Mouse (Mus musculus): ENCODE measurements at regions not wholly inside any gene's neighbourhood (a gene's known extent, or its start where the extent isn't known, plus 50 kb on each side); places are given as distances from the start of the nearest gene placed in this dataset.
A peak's percentile ranks its signal among the peaks of the same experiment; 100 is the strongest.

GRCm38 (mm10) chr16:97288634-97289033, 67.9 kb upstream of the Bace2 start:
- 31% methylated on average over 8 of the region's 8 CpGs for WGBS
- H3K4me2 ChIP-seq (ENCODE audit: low read depth, low read length), result no peak overlapping the region

DNA sequence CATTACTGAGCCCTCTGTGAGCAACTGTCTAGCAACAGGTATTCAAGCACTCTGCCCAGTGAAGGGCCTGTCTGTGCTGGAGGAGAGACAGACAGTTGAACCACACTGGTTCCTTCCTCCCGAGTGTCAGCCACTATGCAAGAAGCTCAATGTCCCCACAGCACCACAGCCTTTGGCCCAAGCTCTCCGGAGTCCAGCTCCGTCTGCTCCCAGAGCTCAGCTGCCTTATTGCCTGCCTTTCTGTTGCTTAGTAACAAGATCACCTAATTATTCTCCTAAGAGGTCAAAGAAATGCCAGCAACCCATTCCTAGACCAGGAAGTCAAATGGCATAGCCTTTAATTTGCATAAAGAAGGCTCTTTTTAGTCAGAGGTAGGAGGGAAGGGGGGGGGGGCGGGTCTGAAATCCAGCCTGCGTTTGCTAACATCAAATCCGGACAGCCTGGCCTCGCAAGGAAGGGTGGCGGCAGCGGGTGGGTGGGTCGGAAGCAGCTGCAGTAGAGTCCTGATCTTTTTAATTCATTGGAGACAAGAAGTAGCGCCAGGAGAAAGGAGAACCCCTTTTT, 64.0 kb upstream of the Bace2 start:
- no peaks in the 10 kb centered on the region for H3K36me3 ChIP-seq (ENCODE audit: control insufficient read depth, insufficient read depth, low read length)
- no peaks in the 10 kb centered on the region for H3K27me3 ChIP-seq (replicated peaks; ENCODE audit: control insufficient read depth, insufficient read depth, low read length)
- peak; percentile 81 for ATAC-seq
- no peak overlapping the region for H3K27ac ChIP-seq (ENCODE audit: low read length)
- no peak overlapping the region for H3K9ac ChIP-seq (ENCODE audit: low read depth, low read length)
- H3K9me3 ChIP-seq (ENCODE audit: control insufficient read depth, low read length), result no peaks in the 10 kb centered on the region
- peak overlapping the region; percentile 37 for H3K4me2 ChIP-seq (ENCODE audit: low read depth, low read length)
- no peaks in the 10 kb centered on the region; the same call in 1 of the 2 replicates for H3K4me1 ChIP-seq (ENCODE audit: control insufficient read depth, insufficient read depth, low read length)
- no peak overlapping the region for H3K4me3 ChIP-seq (ENCODE audit: low read length)
- 7% methylated on average over 11 of the region's 11 CpGs for WGBS

More at GRCm38 (mm10) chr16:97288634-97289033, 67.9 kb upstream of the Bace2 start:
- Histone ChIP-seq H3K27ac (ENCODE audit: low read length) (no peak overlapping the region), H3K9me3 (ENCODE audit: control insufficient read depth, low read length) (no peaks in the 10 kb centered on the region), H3K9ac (ENCODE audit: low read depth, low read length) (no peak overlapping the region), H3K4me1 (ENCODE audit: control insufficient read depth, insufficient read depth, low read length) (no peaks in the 10 kb centered on the region; the same call in 1 of the 2 replicates), H3K36me3 (ENCODE audit: control insufficient read depth, insufficient read depth, low read length) (no peaks in the 10 kb centered on the region), H3K4me3 (ENCODE audit: low read length) (no peak overlapping the region), H3K27me3 (replicated peaks; ENCODE audit: control insufficient read depth, insufficient read depth, low read length) (no peaks in the 10 kb centered on the region)
- no peak for ATAC-seq

DNA sequence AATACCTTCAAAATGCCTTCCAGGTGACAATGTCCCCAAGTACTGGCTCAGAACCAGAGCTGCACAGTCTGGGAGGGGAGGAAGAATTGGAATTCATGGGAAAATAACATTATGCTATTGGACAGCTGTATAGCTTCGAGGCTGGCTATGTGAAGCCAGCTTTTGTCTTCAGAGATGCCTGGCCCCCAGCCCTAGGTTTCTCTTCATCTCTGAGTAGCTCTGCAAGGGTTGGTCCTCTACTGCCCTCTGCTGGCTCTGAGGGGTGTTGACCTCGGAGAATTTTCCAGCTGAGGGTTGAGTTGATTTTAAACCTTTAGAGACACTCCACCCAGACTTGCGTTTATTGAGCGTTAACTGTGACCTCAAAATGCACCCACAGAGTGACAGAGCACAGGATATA, 63.3 kb upstream of the Bace2 start:
- peak; percentile 66 for ATAC-seq
- no peak overlapping the region for H3K4me3 ChIP-seq (ENCODE audit: low read length)
- no peaks in the 10 kb centered on the region; the same call in 1 of the 2 replicates for H3K4me1 ChIP-seq (ENCODE audit: control insufficient read depth, insufficient read depth, low read length)
- peak overlapping the region; percentile 37 for H3K4me2 ChIP-seq (ENCODE audit: low read depth, low read length)
- 5% methylated on average over 4 of the region's 4 CpGs for WGBS
- no peak overlapping the region for H3K27ac ChIP-seq (ENCODE audit: low read length)
- no peaks in the 10 kb centered on the region for H3K36me3 ChIP-seq (ENCODE audit: control insufficient read depth, insufficient read depth, low read length)
- no peak overlapping the region for H3K9ac ChIP-seq (ENCODE audit: low read depth, low read length)
- H3K9me3 ChIP-seq (ENCODE audit: control insufficient read depth, low read length), result no peaks in the 10 kb centered on the region
- H3K27me3 ChIP-seq (replicated peaks; ENCODE audit: control insufficient read depth, insufficient read depth, low read length), result no peaks in the 10 kb centered on the region

DNA sequence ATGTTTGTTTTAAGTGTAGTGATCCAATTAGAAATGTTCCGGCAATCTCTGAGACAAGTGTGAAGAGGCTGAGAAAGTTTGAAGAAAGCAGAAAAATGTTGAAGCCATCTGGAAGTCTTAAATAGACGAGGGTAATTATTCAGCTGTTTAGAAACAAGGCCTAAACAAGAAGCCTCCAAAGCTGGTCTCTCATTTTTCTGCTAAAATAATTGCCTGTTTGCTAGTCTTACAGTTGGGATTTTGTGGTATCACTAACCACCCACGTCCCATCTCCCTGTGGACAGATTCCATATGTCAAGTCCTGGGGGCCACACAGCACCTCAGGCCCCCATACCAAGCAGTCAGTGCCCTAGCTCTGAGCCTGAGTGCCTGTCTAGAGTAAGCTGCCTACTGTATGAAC, 59.4 kb upstream of the Bace2 start:
- H3K4me2 ChIP-seq (ENCODE audit: low read depth, low read length), result no peak overlapping the region
- no peaks in the 10 kb centered on the region for H3K9me3 ChIP-seq (ENCODE audit: control insufficient read depth, low read length)
- 62% methylated on average over 3 of the region's 3 CpGs for WGBS
- no peaks in the 10 kb centered on the region for H3K36me3 ChIP-seq (ENCODE audit: control insufficient read depth, insufficient read depth, low read length)
- no peaks in the 10 kb centered on the region for H3K27me3 ChIP-seq (replicated peaks; ENCODE audit: control insufficient read depth, insufficient read depth, low read length)
- no peaks in the 10 kb centered on the region; the same call in 1 of the 2 replicates for H3K4me1 ChIP-seq (ENCODE audit: control insufficient read depth, insufficient read depth, low read length)
- no peak overlapping the region for H3K4me3 ChIP-seq (ENCODE audit: low read length)
- H3K27ac ChIP-seq (ENCODE audit: low read length), result no peak overlapping the region
- H3K9ac ChIP-seq (ENCODE audit: low read depth, low read length), result no peak overlapping the region
- ATAC-seq, result no peak

- H3K27ac ChIP-seq (ENCODE audit: low read length), result no peak overlapping the region
- no peak for ATAC-seq
- H3K4me3 ChIP-seq (ENCODE audit: low read length), result no peak overlapping the region
- no peaks in the 10 kb centered on the region for H3K27me3 ChIP-seq (replicated peaks; ENCODE audit: control insufficient read depth, insufficient read depth, low read length)
- H3K9me3 ChIP-seq (ENCODE audit: control insufficient read depth, low read length), result no peaks in the 10 kb centered on the region
- H3K4me1 ChIP-seq (ENCODE audit: control insufficient read depth, insufficient read depth, low read length), result no peaks in the 10 kb centered on the region
- no peaks in the 10 kb centered on the region for H3K36me3 ChIP-seq (ENCODE audit: control insufficient read depth, insufficient read depth, low read length)
- H3K4me2 ChIP-seq (ENCODE audit: low read depth, low read length), result no peak overlapping the region
- WGBS, result 64% methylated on average over 5 of the region's 5 CpGs
- no peak overlapping the region for H3K9ac ChIP-seq (ENCODE audit: low read depth, low read length)
Measured at GRCm38 (mm10) chr16:97304156-97304735, 52.3 kb upstream of the Bace2 start.

Data from intestine, embryonic 16.5 days (tissue).